In the genomic region with DNA sequence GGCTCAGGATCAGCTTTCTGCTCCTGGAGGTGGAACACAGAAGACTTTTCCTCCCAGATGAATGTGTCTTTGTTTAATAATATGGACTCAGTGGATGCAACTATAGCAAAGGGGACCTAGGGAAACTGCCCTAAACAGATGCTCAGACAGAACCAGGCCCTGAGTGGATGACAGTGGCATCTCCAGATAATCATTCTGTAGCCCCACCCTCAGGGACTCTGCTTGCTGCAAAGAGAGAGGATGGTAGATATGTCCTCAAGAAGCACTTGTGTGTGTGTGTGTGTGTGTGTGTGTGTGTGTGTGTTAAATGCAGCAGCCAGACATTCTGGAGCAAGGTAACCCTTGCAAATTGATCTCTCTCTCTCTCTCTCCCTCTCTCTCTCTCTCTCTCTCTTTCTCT, we compare ENCODE assay signal across 19 mouse cellular contexts.
"Had no signal": no experiment of that assay in that cellular context is flagged by ENCODE, and none has a peak within 500 bp of the region (broad histone marks: within the 10 kb centered on the region; RNA-seq: fewer than 3 reads in every experiment).

No protein-coding gene starts in this region.

- ATAC-seq: hindbrain, postnatal 0 days; inflammation-experienced regulatory T-cells, adult 6 months; intestine, postnatal 0 days; midbrain, embryonic 13.5 days had no signal

- H3K4me3 ChIP-seq: kidney, embryonic 15.5 days; left cerebral cortex, adult 2 months; lung, embryonic 15.5 days; midbrain, embryonic 10.5 days; midbrain, embryonic 13.5 days had no signal

- H3K9ac ChIP-seq: kidney, embryonic 15.5 days; lung, embryonic 15.5 days; midbrain, embryonic 13.5 days had no signal

- H3K27ac ChIP-seq: hindbrain, postnatal 0 days; kidney, embryonic 15.5 days; left cerebral cortex, adult 2 months; lung, embryonic 15.5 days; midbrain, embryonic 10.5 days; midbrain, embryonic 13.5 days had no signal

- H3K27me3 ChIP-seq: kidney, embryonic 15.5 days; lung, embryonic 15.5 days; midbrain, embryonic 13.5 days had no signal

- H3K9me3 ChIP-seq: kidney, embryonic 15.5 days; lung, embryonic 15.5 days; midbrain, embryonic 10.5 days; midbrain, embryonic 13.5 days had no signal

- DNase-seq: kidney, adult 2 months; kidney, postnatal 10 days; kidney, postnatal 36 days; layer of hippocampus, postnatal 36 days; lung, adult 18-20 months; lung, postnatal 10 days; lung, postnatal 4 days; right cerebral cortex, adult 18-20 months; right cerebral cortex, postnatal 14 days; thymus, adult 18-20 months; thymus, postnatal 36 days had no signal

- H3K4me2 ChIP-seq: kidney, embryonic 15.5 days; lung, embryonic 15.5 days; midbrain, embryonic 13.5 days had no signal

- H3K36me3 ChIP-seq: kidney, embryonic 15.5 days; lung, embryonic 15.5 days; midbrain, embryonic 10.5 days; midbrain, embryonic 13.5 days had no signal
